Mouse (Mus musculus) ES-Bruce4 (cell line): Measurements from ENCODE around the gene Dimt1.
"Not testable (repeated sequence)": the region's sequence is repeated elsewhere in the genome, so short reads cannot be mapped to it uniquely, and the experiment has no call there.

Experiments
- CTCF ChIP-seq: IDR thresholded peaks from one replicate; pipeline ENCODE4 v1.8.1; 2011; ENCODE audit warnings: low read depth, low read length
- EP300 ChIP-seq: IDR thresholded peaks from 2 replicates; pipeline ENCODE4 v1.6.1; 2011; ENCODE audit warnings: low read depth, low read length; ENCODE audit not compliant: insufficient read depth

- not testable (repeated sequence) for TF ChIP-seq CTCF, EP300
These were observed 50.6 kb downstream of the Dimt1 start for GRCm38 (mm10) chr13:106997557-106997956.
